Comparison of ENCODE assay signal across 15 mouse cellular contexts in genomic region chr13:112133736-112134135, GRCm38 (mm10).
"Had no signal": no experiment of that assay in that cellular context is flagged by ENCODE, and none has a peak within 500 bp of the region (broad histone marks: within the 10 kb centered on the region; RNA-seq: fewer than 3 reads in every experiment).

No protein-coding gene starts in this region.

- H3K36me3 ChIP-seq: kidney, embryonic 15.5 days; limb, embryonic 15.5 days; liver, embryonic 12.5 days; midbrain, embryonic 10.5 days; neural tube, embryonic 12.5 days; stomach, embryonic 15.5 days had no signal

- DNase-seq: kidney, adult 18-20 months; kidney, postnatal 14 days; lung, embryonic 14.5 days; lung, postnatal 10 days; lung, postnatal 4 days; midbrain, embryonic 14.5 days; right cerebral cortex, postnatal 14 days; thymus, adult 2 months; thymus, postnatal 25 days had no signal

- H3K27me3 ChIP-seq: kidney, embryonic 15.5 days; limb, embryonic 15.5 days; neural tube, embryonic 12.5 days; stomach, embryonic 15.5 days had no signal
